Mouse (Mus musculus) ES-E14 (cell line): Measurements from ENCODE around the gene Camk2b.

Source experiments
- HCFC1 ChIP-seq: IDR thresholded peaks from 2 replicates; pipeline ENCODE4 v1.6.1; 2012; ENCODE audit warnings: low read length, inconsistent platforms, borderline replicate concordance; ENCODE audit not compliant: insufficient read depth
- ZNF384 ChIP-seq: IDR thresholded peaks from 2 replicates; pipeline ENCODE4 v1.6.1; 2012; ENCODE audit warnings: low read depth, low read length, inconsistent platforms

DNA sequence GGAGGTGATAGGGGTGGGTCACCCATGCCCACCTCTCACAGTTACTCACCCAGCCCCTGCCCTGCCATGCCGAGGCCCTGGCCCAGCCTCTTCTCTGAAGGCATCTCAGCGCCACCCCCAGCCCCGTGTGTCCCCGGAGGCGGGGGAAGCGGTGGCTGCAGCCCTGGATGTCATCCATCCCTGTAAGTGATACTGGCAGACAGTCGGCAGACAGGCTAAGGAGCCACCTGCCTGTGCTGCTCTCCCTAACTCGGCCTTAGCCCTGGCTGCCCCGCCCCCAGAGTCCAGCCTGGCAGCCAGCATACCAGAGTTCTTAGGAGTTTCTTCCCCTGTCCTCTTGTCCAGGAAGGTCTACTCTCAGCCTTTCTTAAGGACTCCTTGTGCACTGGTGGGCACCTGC lies 90.1 kb downstream of the Camk2b start:
- no peak for TF ChIP-seq ZNF384
- TF ChIP-seq HCFC1, result no peak
